Mouse (Mus musculus) layer of hippocampus, postnatal 14 days (tissue): Measurements from ENCODE around the gene Gucy2f. TPM values are rescaled to one million over a fixed set of nuclear protein-coding genes. Genes with fewer than 3 reads are reported as not detected.
"Not testable (repeated sequence)": the region's sequence is repeated elsewhere in the genome, so short reads cannot be mapped to it uniquely, and the experiment has no call there.

Experiments used
- DNase-seq, 2 experiments: peaks; one replicate each; pipeline ENCODE4 v3.0.0; 2021 to 2022; ENCODE audit warnings: low spot score in 2 of 2, mixed read lengths in 1 of 2
- long read RNA-seq, 2 experiments: library from polyadenylated mRNA; stranded (forward); transcript quantifications; one replicate each; pipeline ENCODE4 v2.0.0; 2021
- total RNA-seq, 2 experiments: library from RNA; stranded (reverse); gene quantifications; 2 replicates each; pipeline ENCODE4 v1.2.3; 2021

Gene Gucy2f
- total RNA-seq, result under 1 TPM; 0.81 to 0.88 TPM
- long read RNA-seq, experiment 1, result 0 reads
- long read RNA-seq, experiment 2, result 0 reads

GRCm38 (mm10) chrX:142196831-142197230 lies at the start of gene Gucy2f:
Gene Gucy2f (minus strand): TSS chrX:142196931.
- DNase-seq, result no peak

DNA sequence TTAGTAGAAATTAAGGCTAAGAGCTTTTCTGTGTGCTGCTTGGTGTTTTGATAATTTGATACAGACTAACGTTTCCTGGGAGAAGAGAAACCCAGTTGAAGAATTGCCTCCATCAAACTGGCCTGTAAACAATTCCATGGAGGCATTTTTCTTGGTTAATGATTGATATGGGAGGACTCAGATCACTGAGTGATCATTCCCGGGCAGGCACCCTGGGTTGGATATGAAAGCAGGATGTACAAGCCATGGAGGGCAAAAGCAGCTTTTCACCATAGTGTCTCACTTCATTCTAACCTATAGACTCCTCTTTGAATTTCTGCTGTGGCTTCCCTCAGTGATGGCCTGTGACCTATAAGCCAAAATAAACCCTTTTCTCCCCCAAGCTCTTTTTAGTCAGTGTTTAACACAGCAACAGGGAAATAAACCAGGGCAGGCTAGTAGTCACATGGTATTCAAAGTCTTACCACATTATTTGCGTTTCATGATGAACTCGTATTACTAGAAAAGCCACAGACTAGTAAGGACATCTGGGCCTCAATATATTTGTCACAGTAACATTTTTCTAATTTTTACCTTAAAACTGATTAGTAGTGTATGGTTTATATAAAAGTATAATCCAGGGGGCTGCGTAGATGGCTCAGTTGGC lies 49.1 kb upstream of the Gucy2f start:
- no peak for DNase-seq

DNA sequence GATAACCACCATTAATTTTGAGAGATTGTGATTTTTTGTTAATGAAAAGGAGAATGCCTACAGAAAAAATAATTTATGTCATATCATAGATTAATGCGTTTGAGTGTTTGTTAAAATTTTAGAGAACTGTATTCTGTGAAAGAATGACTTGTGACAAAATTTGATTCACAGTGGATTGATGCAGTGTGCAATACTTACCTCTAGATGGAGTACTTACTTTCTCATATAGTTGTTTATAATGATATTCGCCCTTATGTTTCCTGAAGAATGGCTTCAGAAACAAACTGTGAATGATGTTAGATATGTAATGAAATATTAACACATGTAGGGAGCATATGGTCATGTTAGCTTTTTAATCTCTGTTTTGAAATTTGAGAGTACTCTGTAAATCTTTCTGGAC lies 40.4 kb upstream of the Gucy2f start:
- no peak for DNase-seq

- not testable (repeated sequence) for DNase-seq
Observed at GRCm38 (mm10) chrX:142236146-142236545, 39.4 kb upstream of the Gucy2f start.

DNA sequence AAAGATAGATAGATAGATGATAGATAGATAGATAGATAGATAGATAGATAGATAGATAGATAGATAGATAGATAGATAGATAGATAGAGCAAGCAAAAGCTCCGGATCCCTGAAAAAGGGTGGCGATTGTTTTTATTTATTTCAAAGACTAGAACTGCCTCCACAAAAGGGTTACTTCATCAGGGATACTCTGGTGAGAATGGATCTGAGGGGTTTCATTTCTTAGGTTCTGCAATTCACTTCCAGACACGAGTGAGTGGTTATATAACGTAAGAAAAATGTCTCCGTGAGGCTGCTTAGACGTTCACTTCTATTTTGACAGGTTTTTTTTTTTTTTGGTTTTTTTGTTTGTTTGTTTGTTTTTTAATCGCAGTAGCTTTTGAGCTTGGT lies 32.0 kb upstream of the Gucy2f start:
- no peak for DNase-seq

DNA sequence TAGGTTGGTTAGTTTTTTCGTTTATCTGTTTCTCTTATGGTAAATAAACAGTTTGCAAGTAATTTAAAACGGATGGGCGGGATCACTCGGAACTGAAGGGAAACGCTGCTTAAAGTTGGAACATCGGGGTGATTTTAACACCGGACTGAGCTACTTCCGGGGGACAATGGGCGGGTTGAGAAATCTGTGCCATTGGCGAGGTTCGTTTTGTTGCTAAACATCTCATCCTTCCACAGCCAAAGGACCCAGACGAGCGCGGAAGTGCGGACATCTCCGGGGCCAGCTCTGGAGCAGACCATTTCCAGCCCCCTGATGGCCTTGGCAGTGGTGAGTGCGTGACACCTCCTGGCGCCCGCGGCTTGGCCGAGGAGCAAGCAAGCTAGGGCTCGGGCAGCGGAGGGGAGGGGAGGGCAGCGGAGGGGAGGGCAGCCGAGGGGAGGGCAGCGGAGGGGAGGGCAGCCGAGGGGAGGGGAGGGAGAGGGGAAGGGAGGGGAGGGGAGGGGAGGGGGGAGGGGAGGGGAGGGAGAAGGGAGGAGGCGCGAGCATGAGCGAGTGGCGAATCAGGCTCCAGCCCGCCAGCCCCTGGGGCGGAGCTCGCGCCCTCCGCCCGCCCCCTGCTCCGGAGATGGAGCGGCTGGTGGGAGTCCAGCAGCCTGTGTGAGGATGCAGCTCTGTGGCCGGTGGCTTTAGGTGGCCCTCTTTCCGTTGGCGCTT lies 31.5 kb upstream of the Gucy2f start:
- DNase-seq, result peak; percentile 60 to 71

GRCm38 (mm10) chrX:142227398-142228054 lies 30.8 kb upstream of the Gucy2f start:
- no peak for DNase-seq

- no peak for DNase-seq
Observed at GRCm38 (mm10) chrX:142226542-142226941, 29.8 kb upstream of the Gucy2f start, which contains the start of gene Nxt2. Gene Nxt2 (plus strand): TSS chrX:142226770.

DNA sequence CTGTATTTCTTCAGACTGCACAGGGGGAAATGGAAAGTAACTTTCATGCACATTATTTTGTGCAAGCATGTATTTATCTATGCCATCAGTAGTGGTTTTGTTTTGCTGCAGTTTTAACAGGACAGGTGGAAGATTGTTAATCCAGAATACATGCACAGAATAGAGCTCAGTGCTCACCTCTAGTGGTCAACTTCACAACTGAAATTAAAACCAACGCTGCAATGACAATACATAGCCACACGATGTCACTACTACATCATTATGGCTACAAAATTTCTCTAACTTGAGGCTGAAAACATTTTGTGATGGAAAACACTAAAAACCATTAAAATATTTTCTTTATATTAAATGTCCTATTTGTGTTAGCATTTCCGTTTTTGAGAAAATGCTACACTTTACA lies 3.6 kb upstream of the Gucy2f start:
- peak; percentile 26 to 77 for DNase-seq

GRCm38 (mm10) chrX:142195551-142195950 lies 1.2 kb downstream of the Gucy2f start:
- no peak for DNase-seq

DNA sequence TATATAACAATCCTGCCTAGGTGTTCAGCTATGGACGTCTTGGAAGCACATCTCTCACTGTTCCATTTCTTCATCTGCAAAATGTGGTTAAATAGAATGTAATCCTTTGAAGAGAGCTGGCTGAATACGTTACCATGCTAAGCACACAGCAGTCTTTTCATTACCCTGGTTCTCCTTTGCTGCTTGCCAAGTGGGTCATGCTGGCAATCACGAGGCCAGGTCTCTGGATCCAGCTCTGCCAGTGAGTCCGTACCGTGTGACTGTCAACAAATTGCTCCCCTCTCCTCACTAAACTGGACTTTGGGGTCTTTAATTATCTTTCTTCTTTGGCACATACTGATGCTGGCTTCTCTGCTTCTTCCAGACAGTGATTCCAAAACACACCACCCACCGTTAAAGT lies 2.3 kb downstream of the Gucy2f start:
- peak in 1 of 2 experiments; percentile 31 for DNase-seq

- no peak for DNase-seq
Observed at GRCm38 (mm10) chrX:142190355-142190754, 6.4 kb downstream of the Gucy2f start.

DNA sequence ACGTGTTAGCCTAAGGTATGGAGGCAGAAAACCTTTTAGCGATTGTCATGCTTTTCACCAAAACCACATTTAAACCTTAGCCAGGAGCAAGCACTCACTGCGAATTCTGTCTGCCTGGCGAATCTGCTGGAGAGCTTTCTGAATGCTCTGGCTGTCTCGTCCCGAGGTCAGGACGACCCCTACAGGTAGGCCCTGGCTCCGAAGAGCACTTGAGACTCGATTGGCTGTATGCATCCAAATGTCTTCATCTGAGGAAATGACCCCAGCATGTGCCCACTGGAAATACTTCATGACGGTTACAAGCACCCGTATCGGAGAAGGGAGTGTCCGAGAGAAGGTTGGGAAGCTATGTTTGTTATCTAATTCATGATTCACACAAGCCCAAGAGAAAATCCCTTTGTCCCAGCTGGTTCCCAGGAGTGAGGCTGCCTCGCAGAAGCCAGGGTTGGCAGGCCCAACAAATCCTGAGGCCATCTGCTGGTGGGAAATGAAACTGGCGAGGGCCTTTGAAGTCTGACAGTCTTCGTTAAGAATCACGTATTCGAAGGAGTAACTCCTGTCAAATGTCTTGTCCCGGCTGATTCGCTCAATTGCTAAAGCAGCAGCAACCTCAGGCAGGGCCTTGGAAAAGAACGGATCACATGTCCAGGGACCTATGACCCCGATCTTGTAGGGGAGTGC lies 7.6 kb downstream of the Gucy2f start:
- peak; percentile 51 to 66 for DNase-seq

GRCm38 (mm10) chrX:142182026-142182425 lies 14.7 kb downstream of the Gucy2f start:
- no peak for DNase-seq

- DNase-seq, result no peak
Observed at GRCm38 (mm10) chrX:142176981-142177380, 19.8 kb downstream of the Gucy2f start.

GRCm38 (mm10) chrX:142115779-142116178 lies 81.0 kb downstream of the Gucy2f start:
- DNase-seq, result no peak

DNA sequence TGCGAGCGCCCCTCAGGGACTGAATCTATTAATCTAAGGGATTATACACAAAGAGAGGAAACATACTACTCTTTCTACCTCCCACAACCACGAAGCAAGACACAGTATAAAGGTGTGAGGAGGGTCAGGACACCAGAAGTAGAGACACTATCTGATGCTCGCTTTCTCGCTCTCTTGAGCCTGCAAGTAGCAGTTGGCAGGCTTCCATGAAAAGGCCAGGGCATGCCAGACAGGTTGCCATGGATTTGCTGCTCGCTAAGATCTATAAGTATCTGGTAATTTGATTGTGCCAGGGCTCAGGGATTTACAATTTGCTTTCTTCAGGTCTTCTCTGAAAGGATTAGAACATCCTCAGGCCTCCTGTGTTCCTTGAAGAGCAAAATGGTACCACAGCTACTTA lies 85.5 kb downstream of the Gucy2f start:
- no peak for DNase-seq

GRCm38 (mm10) chrX:142096904-142097303 lies 99.8 kb downstream of the Gucy2f start:
- peak; percentile 8 to 58 for DNase-seq

DNA sequence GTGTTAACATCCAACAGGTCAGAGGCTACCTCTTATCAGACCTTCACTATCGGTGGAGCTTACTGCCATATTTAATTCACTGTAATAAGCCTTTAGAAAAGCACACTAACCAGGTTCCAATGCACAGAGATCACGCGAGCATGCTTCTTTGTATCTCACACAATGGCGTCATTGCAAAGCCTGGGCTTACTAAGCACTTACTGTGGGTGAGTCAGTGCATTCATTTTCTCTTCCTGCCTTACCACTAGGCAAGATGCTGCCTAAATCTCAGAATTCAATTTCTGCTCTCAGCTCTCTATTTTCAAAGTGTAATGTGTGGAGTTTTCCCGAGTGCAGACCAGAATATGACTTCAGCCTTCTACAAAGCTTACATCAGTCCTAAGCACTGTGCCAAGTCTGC lies 101.2 kb downstream of the Gucy2f start:
- DNase-seq, result no peak

DNA sequence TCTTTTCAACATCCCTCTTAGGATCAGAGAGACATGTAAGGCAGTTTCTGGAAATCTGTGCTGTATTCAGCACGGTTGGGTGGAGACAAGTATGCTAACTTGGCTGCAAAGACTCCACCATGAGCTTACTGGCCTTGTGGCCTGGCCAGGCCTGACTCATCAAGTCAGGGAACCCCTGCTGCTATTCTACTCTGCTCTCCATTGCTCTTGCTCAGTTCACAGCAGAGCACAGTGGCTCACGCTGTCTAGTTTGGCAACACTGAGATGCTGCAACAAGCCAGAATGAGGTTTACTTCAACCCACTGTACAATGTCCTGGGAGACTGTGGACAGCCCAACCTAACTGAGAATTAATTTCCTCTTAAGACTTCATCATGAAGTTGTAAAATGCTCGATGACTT lies 134.1 kb downstream of the Gucy2f start:
- DNase-seq, result no peak
